Mouse (Mus musculus) right cerebral cortex, postnatal 25 days (tissue): Measurements from ENCODE around the gene Slc38a1.

ENCODE experiments used
- DNase-seq: peaks from one replicate; pipeline ENCODE4 v3.0.0; 2022

The Slc38a1 gene

GRCm38 (mm10) chr15:96607422-96607821 is 35.3 kb downstream of the Slc38a1 start:
- DNase-seq: no peak

- DNase-seq: peak; percentile 34
These were observed 38.4 kb downstream of the Slc38a1 start for GRCm38 (mm10) chr15:96604282-96604681.

- DNase-seq: no peak
These were observed 40.7 kb downstream of the Slc38a1 start for GRCm38 (mm10) chr15:96602043-96602442.

- DNase-seq: no peak
These were observed 42.6 kb downstream of the Slc38a1 start for GRCm38 (mm10) chr15:96599852-96600781.

GRCm38 (mm10) chr15:96598888-96599578 is 43.7 kb downstream of the Slc38a1 start:
- no peak for DNase-seq

GRCm38 (mm10) chr15:96597116-96597515 is 45.6 kb downstream of the Slc38a1 start:
- DNase-seq: no peak

- no peak for DNase-seq
These were observed 48.4 kb downstream of the Slc38a1 start for GRCm38 (mm10) chr15:96594316-96594715.

- DNase-seq: no peak
These were observed 48.8 kb downstream of the Slc38a1 start for GRCm38 (mm10) chr15:96593866-96594265.

GRCm38 (mm10) chr15:96593457-96593856 is 49.3 kb downstream of the Slc38a1 start:
- no peak for DNase-seq

GRCm38 (mm10) chr15:96592976-96593375 is 49.7 kb downstream of the Slc38a1 start:
- no peak for DNase-seq

GRCm38 (mm10) chr15:96591876-96592417 is 50.8 kb downstream of the Slc38a1 start:
- no peak for DNase-seq

- DNase-seq: no peak
These were observed 53.6 kb downstream of the Slc38a1 start for GRCm38 (mm10) chr15:96588996-96589657.

GRCm38 (mm10) chr15:96587998-96588397 is 54.7 kb downstream of the Slc38a1 start:
- DNase-seq: no peak

GRCm38 (mm10) chr15:96583371-96584008 is 59.2 kb downstream of the Slc38a1 start:
- no peak for DNase-seq

- DNase-seq: no peak
These were observed 65.7 kb downstream of the Slc38a1 start for GRCm38 (mm10) chr15:96576998-96577397.

GRCm38 (mm10) chr15:96568983-96569363 is 73.7 kb downstream of the Slc38a1 start:
- DNase-seq: no peak

GRCm38 (mm10) chr15:96568271-96568982 is 74.3 kb downstream of the Slc38a1 start:
- DNase-seq: no peak

- DNase-seq: no peak
These were observed 75.9 kb downstream of the Slc38a1 start for GRCm38 (mm10) chr15:96566850-96567271.

- DNase-seq: no peak
These were observed 78.9 kb downstream of the Slc38a1 start for GRCm38 (mm10) chr15:96563852-96564251.

- DNase-seq: no peak
These were observed 80.2 kb downstream of the Slc38a1 start for GRCm38 (mm10) chr15:96562521-96562920.

- no peak for DNase-seq
These were observed 82.0 kb downstream of the Slc38a1 start for GRCm38 (mm10) chr15:96560576-96561298.
